Mouse (Mus musculus) forebrain, embryonic 10.5 days (tissue): ENCODE measurements around the gene Efna2. TPM values are rescaled to one million over a fixed set of nuclear protein-coding genes. Genes with fewer than 3 reads are reported as not detected.

Experiments used
- DNase-seq: peaks from one replicate; pipeline ENCODE4 v3.0.0-alpha.2; 2017; ENCODE audit warnings: low spot score; ENCODE audit errors: extremely low spot score
- H3K27ac ChIP-seq: fragments of 300-500 bp; sonication (generic); 2 replicates; pipeline ENCODE4 v1.5.1; 2016; ENCODE audit warnings: mild to moderate bottlenecking
- H3K27me3 ChIP-seq: fragments of 300-500 bp; sonication (generic); 2 replicates; pipeline ENCODE4 v1.6.1; 2016; ENCODE audit warnings: mild to moderate bottlenecking; ENCODE audit not compliant: poor library complexity, severe bottlenecking
- H3K36me3 ChIP-seq: fragments of 300-500 bp; sonication (generic); replicated peaks from 2 replicates; pipeline ENCODE4 v1.6.1; 2016; ENCODE audit warnings: mild to moderate bottlenecking, moderate library complexity
- H3K4me1 ChIP-seq: fragments of 300-500 bp; sonication (generic); 2 replicates; pipeline ENCODE4 v1.6.1; 2016
- H3K4me3 ChIP-seq: fragments of 300-500 bp; sonication (generic); 2 replicates; pipeline ENCODE4 v1.5.1; 2016; ENCODE audit warnings: mild to moderate bottlenecking, moderate library complexity
- H3K9me3 ChIP-seq: fragments of 300-500 bp; sonication (generic); 2 replicates; pipeline ENCODE4 v1.6.1; 2016; ENCODE audit warnings: mild to moderate bottlenecking, moderate library complexity
- WGBS: fragments of 180-500 bp; shearing (Covaris S2); methylation state at CpG from one replicate; pipeline ENCODE4 v1.1.7; 2016; 5-methylcytosine and 5-hydroxymethylcytosine counted together
- polyA plus RNA-seq: library from polyadenylated mRNA; unstranded; fragments of >200 nt; fragmentation: Nextera tagmentation; extraction: Ambion mirVana; gene quantifications from 2 replicates; pipeline ENCODE4 v1.2.1, GENCODE M21; 2016

Gene Efna2
- polyA plus RNA-seq, 1 experiment from 2014 or later = 23.2 TPM

GRCm38 (mm10) chr10:80144864-80145838, 34.1 kb upstream of the Efna2 start:
- Histone ChIP-seq H3K27ac (peak overlapping the region; percentile 99; the same call in 1 of the 2 replicates), H3K9me3 (no peaks in the 10 kb centered on the region), H3K4me1 (peaks cover 82% of the 10 kb centered on the region), H3K27me3 (peaks cover 3% of the 10 kb centered on the region; the same call in 1 of the 2 replicates), H3K36me3 (peaks cover 46% of the 10 kb centered on the region), H3K4me3 (peak overlapping the region; percentile 95)
- WGBS = 78% methylated on average over 20 of the region's 20 CpGs
- peak; percentile 78 for DNase-seq

DNA sequence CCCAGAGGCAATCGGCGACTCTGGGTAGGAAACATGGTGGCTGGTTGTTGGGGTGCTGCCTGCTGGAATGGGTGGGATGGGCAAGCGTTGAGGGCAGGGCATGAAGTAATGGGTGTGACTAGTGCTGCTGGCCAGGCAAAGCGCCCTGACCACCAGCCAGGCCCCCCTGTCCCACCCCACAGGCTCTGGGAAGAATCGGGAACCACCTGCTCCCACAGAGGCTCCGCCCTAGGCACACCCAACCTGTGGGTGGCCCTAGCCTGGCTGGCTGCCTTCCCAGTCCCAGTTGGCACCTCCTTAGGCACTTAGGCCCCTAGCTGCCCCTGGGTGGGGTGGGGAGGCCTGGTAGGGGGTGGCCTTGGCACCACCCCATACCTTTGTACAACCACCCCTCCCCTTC, 33.4 kb upstream of the Efna2 start:
- Histone ChIP-seq H3K27ac (peak overlapping the region; percentile 99), H3K4me3 (peak overlapping the region; percentile 95), H3K27me3 (no peaks in the 10 kb centered on the region), H3K9me3 (no peaks in the 10 kb centered on the region), H3K36me3 (peaks cover 54% of the 10 kb centered on the region), H3K4me1 (peaks cover 80% of the 10 kb centered on the region)
- DNase-seq = no peak
- WGBS = 92% methylated on average over 6 of the region's 6 CpGs

DNA sequence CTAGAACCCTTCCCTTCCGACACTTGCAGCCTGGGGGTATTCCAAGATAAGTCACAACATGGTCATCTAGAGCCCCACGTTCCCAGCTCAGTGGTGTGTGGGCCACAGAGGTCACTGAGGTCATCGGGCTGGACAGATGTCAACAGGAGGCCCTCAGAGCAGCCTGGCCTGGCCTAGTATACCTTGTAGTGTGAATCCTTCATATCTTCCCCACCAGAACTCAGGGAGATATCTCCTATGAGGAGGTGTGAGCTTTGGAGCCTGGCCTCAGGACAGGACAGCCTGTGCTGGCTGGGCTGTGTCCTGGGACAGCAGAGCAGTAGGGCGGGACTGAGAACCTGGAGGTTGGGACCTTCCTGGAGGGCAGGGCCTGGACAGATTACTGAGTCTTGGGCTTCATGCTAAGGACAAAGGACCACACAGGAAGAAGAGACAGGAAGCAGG, 32.7 kb upstream of the Efna2 start:
- peaks cover 61% of the 10 kb centered on the region for H3K36me3 ChIP-seq
- H3K4me1 ChIP-seq = peaks cover 77% of the 10 kb centered on the region
- WGBS = 72% methylated on average over 4 of the region's 4 CpGs
- H3K27ac ChIP-seq = peak overlapping the region; percentile 99
- H3K27me3 ChIP-seq = no peaks in the 10 kb centered on the region
- H3K9me3 ChIP-seq = no peaks in the 10 kb centered on the region
- no peak for DNase-seq
- peak overlapping the region; percentile 95 for H3K4me3 ChIP-seq

- Histone ChIP-seq H3K27ac (peak overlapping the region; percentile 99), H3K4me1 (peaks cover 77% of the 10 kb centered on the region), H3K27me3 (no peaks in the 10 kb centered on the region), H3K36me3 (peaks cover 67% of the 10 kb centered on the region), H3K4me3 (peak overlapping the region; percentile 95), H3K9me3 (no peaks in the 10 kb centered on the region)
- no peak for DNase-seq
- 77% methylated on average over 5 of the region's 5 CpGs for WGBS
Measured at GRCm38 (mm10) chr10:80147146-80147718, 32.0 kb upstream of the Efna2 start.

GRCm38 (mm10) chr10:80147719-80148601, 31.3 kb upstream of the Efna2 start, which contains the start of gene Midn:
Midn (plus strand) TSS chr10:80148272.
- Histone ChIP-seq H3K27me3 (no peaks in the 10 kb centered on the region), H3K4me1 (peaks cover 77% of the 10 kb centered on the region), H3K4me3 (peak within 1 kb of the TSS; percentile 95), H3K36me3 (peaks cover 74% of the 10 kb centered on the region), H3K27ac (peak within 1 kb of the TSS; percentile 99), H3K9me3 (no peaks in the 10 kb centered on the region)
- DNase-seq = peak; percentile 81
- 1% methylated on average over 40 of the region's 42 CpGs for WGBS

DNA sequence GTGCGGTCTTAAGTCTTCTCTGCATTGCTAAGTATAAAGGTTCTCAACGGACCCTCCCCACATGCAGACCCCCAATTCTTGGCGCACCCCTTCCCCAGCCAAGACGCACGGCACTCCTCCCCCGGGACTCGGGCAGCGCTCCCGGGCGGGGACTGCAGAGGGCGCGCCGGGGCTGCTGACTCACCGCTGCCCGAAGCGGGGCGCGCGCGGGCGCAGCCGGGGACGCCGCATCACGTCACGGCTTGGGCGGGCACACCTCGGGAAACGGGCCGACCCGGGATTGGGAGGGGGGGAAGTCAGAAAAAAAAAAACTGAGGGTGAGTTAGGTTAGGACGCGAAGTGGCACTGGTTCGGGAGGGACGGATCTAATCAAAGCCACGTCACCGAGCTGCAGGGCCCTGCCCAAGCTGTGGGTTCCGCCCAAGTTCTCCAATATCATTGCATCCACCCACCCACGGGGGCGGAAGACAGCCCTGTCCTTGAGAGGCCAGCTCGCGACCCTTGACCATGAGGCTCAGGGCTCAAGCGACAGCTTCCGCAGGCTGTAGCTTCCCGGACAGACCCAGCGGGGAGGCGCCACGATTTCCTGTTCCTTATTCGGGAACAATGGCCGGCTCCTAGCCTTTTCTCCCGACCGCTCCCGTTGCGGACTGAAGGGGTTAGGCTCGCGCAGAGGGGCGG, 30.5 kb upstream of the Efna2 start:
- Histone ChIP-seq H3K9me3 (no peaks in the 10 kb centered on the region), H3K4me1 (peaks cover 77% of the 10 kb centered on the region)
- under 1% methylated on average over 57 of the region's 57 CpGs for WGBS

DNA sequence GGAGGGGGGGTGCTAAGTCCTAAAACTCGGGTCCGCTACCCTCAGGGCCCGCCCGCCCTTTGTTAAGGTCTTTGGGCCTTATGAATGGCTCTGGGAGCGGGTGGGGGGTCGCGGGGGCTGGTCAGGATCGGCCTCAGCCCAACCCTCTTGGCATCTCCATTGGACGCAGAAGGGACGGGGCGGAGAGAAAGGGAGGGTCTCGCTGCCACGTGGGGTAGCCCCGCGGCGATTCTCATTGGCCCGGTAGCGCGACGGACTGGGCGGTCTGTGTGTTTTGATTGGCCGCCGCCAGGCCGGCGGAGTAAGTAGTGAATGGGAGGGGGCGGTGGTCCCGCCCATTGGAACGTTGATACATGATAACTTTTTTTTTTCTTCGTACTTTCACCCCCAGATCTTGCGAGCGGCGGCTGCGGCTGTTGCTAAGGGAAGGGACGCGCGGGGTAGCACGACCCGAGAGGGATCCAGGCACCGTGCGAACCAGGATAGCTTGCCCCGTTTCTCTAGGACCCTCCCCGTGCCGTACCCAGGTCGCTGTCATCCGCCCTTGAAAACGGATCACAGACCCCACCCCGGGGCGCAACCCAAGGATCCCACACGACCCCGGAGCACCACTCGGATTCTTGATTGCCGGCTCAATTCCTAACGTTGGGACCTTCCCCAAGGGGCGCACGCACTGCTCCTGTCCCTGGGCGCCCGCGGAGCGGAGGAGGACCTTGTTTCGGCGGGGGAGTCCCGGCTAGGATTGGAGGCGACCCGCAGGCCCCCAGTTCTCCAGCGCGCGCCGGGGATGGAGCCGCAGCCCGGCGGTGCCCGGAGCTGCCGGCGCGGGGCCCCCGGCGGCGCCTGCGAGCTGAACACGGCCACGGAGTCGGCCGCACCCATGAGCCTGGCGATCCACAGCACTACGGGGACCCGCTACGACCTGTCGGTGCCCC, 29.7 kb upstream of the Efna2 start:
- peak; percentile 100 for DNase-seq
- Histone ChIP-seq H3K4me3 (peak overlapping the region; percentile 95), H3K27ac (peak overlapping the region; percentile 99), H3K27me3 (no peaks in the 10 kb centered on the region), H3K36me3 (peaks cover 76% of the 10 kb centered on the region), H3K9me3 (no peaks in the 10 kb centered on the region), H3K4me1 (peaks cover 79% of the 10 kb centered on the region)
- under 1% methylated on average over 87 of the region's 88 CpGs for WGBS

More for the DNA sequence above, 30.5 kb upstream of the Efna2 start:
- DNase-seq = peak; percentile 88
- H3K4me3 ChIP-seq = peak overlapping the region; percentile 95
- peaks cover 76% of the 10 kb centered on the region for H3K36me3 ChIP-seq
- H3K27me3 ChIP-seq = no peaks in the 10 kb centered on the region
- peak overlapping the region; percentile 99 for H3K27ac ChIP-seq

GRCm38 (mm10) chr10:80150226-80151210, 28.8 kb upstream of the Efna2 start:
- no peaks in the 10 kb centered on the region for H3K27me3 ChIP-seq
- under 1% methylated on average over 71 of the region's 71 CpGs for WGBS
- H3K36me3 ChIP-seq = peaks cover 76% of the 10 kb centered on the region

DNA sequence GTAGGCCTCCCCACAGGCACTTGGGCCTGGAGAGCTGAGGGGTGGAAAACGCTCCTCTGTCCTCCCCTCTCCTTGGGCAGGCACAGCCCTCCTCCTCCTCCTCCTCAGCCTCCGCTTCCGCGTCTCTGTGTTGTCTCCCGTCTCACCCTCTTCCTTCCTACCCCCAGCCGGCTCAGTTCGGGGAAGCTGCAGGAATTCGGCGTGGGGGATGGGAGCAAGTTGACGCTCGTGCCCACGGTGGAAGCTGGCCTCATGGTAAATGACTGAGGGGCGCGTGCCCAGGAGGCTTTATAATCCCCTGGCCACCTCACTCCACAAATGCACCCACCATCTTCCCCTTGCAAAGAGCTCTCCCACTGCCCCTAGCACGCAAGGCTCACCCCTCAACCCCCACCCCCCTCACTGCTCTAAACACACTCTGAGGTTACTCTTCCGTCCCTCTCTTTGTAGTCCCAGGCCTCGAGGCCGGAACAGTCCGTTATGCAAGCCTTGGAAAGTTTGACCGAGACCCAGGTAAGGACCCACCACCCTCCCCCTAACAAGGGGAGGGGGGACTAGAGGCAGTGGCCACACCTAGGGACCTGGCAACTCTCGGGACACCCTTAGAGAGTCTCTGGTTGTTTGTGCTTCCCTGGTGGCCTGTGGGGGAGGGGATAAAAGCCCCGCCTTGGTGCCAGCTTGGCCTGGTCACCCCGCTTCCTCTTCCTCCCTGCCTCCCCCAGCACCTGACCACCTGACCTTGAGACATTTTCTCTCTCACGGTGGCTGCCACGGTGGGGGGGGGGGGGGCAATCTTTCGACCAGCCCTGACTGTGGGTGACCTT, 27.9 kb upstream of the Efna2 start:
- Histone ChIP-seq H3K27me3 (no peaks in the 10 kb centered on the region), H3K4me3 (peak overlapping the region; percentile 95), H3K4me1 (peaks cover 79% of the 10 kb centered on the region), H3K9me3 (no peaks in the 10 kb centered on the region), H3K27ac (peak overlapping the region; percentile 99), H3K36me3 (peaks cover 76% of the 10 kb centered on the region)
- 0% methylated on average over 26 of the region's 26 CpGs for WGBS
- DNase-seq = peak; percentile 65

More at GRCm38 (mm10) chr10:80150226-80151210, 28.8 kb upstream of the Efna2 start:
- Histone ChIP-seq H3K4me3 (peak overlapping the region; percentile 95), H3K4me1 (peaks cover 79% of the 10 kb centered on the region), H3K27ac (peak overlapping the region; percentile 99), H3K9me3 (no peaks in the 10 kb centered on the region)
- peak; percentile 92 for DNase-seq
